Mouse (Mus musculus): ENCODE results near the gene Hoxa6.
A peak's percentile ranks its signal among the peaks of the same experiment; 100 is the strongest.

Hoxa6 gene

DNA sequence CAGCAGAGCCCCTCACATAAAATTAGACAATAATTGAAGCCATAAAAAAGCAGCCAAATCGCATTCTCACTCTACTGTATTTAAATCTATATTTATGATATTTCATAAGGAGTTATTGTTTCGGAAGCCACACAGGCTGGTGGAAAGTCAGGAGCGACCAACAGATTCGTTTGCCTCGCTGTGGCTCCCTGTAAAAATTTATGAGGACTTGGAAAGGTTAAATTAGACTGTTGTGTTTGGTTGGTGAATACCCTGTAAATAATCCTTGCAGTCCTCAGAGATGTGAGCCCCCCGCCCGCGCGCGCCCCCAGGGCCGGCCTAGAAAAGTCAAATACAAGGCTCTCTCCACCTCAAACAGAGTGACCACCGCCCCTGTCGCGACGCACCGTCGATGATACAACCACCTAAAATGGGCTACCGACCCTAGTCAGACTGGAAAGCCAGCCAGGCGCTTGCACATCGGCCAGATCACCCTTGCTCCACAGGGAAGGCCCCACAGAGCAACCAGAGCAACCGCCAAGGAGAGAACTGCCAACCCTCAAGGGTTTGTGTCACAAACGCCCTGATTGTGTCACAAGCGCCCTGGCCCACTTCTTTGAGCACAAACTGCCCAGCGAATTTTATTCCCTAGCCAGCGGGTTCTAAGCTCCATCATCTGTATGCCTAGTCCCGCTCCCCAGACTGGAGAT, 18.2 kb upstream of the Hoxa6 start:
- DNase-seq (ENCODE audit: low spot score) = no peak

DNA sequence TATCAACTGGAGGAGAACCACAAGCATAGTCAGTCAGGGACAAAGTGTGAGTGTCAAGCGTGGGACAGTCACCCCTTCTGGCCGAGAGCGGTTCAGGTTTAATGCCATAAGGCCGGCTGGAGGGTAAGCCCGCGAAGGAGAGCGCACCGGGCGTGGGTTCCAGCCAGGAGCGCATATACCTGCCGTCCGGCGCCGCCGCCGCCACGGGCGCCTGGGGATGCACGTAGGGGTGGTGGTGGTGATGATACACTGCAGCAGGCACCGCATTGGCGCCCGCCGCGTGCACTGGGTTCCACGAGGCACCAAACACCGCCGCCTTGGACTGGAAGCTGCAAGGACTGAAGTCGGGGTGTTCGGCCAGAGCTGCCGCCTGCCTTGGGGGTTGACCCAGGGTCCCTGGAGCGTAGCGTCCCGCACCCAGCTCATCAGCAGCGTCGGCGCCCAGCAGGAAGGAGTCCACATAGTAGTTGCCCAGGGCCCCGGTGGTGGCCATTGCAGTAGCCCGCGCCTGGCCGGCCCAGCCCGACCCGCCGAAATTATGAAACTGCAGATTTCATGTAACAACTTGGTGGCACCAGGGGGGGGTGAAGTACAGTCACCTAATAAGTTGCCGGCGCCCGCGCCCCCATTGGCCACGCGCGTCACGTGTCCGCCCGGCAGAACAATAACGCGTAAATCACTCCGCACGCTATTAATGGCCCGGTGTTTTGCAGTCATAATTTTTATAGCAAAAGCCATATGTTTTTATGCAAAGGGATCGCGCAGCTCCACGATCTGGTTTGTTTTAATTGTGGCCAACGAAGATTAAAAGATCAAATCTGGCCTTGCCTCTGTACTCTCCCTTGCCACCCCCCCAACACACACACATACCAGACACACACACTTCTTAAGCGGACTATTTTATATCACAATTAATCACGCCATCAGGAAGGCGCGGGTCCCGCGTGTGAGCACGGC, 17.4 kb upstream of the Hoxa6 start:
- DNase-seq (ENCODE audit: low spot score) = peak; percentile 82

DNA sequence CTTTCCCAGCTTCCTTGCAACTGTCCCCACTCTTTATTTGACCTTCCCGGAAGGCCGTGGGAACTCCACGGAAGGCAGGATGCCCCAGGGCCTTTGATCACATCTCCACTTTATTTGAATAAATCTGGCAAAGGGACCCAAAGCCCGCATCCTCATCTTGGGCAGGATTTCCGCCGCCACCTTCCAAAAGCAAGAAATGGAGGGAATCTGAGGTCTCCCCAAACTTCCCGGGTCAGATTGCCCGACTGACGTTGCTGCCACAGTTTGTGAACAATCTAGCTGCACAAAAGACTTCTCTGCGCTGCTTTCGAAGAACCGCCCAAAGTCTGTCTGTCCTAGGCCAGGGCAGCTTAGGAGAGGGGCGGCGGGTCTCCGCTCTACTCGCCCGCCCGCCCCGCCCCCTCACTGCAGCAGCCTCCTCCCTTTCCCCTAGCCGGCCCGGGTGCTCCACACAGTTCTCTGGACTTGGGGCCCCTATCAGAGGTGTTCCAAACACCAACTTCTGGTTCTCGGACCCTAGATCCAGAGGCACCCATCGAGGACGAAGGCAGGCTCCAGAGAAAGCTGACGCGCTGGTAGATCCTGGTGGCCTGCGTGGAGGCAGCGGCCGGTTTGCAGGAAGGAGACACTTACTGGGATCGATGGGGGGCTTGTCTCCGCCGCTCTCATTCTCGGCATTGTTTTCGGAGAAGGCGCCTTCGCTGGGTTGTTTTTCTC, 16.5 kb upstream of the Hoxa6 start:
- no peak for DNase-seq (ENCODE audit: low spot score)

DNA sequence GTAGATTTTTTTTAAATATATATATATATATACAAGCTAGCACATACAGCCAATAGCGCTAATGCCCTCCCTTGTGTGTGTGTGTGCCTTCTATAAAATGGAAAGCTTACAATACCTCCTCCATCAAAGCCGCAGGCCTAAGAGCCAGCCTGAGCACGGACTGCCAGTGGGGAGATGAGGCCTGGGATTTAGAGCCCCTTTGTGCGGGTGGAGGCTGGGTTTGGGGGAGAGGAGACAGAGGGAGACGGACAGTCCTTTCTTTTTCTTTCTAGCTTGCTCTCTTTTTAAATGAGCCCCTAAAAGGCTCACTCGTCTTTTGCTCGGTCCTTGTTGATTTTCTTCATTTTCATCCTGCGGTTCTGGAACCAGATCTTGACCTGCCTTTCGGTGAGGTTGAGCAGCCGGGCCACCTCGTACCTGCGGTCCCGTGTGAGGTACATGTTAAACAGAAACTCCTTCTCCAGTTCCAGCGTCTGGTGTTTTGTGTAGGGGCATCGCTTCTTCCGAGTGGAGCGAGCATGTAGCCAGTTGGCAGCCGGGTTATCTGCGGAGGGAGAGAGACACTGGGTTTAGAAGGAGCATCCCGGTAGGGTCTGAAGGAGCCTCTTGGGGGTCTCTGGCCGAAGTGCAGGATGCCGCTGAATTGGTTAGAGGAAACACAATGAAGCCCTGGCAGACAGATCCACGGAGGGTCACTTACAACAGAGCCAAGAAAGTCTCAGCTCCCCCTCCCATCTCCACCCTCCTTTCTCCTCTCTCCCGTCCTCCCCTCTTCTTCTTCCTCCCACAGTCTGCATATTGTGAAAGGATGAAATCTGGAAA, 15.6 kb upstream of the Hoxa6 start:
- no peak for DNase-seq (ENCODE audit: low spot score)

DNA sequence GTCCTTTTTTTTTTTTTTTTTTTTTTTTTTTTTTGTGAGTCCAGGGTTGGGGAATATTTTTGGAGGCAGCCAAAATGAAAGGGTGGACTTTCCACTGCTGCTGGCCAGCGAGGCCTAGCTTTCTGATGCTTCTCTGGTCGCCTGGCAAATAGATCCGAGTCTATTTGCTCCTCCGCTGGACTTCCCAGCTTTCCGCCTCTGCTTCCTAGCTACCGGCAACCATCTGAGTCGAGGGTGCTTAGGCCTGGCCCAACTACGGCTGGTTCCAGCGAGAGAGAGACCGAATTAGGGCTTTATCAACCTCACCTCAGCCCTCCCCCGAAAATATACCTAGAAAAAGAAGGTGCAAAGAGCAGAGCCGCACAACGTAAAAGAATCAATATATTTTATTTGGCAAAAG, 14.2 kb upstream of the Hoxa6 start:
- no peak for DNase-seq (ENCODE audit: low spot score)

DNA sequence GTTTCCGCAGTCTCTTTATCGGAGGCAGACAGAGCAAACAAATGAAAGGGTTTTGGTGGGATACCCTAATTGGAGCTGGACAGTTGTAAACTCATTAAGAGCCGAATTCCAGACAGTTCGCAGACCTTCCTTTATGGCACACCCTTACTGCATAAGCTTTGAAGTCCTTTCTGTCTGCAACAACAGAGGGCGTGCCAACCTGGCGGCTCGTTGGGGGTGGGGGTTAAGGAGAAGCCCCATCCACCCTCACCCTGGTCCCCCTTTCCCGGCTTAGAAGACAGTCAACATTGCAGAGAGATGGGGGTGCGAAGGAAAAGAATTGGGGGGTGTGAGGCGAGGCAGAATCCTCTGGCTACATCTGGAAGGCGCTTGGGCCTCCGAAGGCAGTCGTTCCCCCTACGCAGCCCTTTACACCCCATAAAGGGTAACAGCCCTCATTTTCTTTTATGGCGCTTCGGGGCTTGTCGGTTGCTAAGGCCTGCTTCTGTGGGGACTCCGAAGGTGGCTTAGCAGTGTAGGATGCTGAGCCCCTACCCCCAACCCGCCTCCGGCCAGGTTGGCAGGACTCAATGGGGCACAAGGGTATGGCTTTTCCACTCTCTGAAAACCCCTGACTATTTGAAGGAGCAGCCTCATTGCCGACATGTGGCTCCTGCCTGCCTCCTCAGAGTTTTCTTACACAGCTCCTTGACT, 13.6 kb upstream of the Hoxa6 start:
- no peak for DNase-seq (ENCODE audit: low spot score)

DNA sequence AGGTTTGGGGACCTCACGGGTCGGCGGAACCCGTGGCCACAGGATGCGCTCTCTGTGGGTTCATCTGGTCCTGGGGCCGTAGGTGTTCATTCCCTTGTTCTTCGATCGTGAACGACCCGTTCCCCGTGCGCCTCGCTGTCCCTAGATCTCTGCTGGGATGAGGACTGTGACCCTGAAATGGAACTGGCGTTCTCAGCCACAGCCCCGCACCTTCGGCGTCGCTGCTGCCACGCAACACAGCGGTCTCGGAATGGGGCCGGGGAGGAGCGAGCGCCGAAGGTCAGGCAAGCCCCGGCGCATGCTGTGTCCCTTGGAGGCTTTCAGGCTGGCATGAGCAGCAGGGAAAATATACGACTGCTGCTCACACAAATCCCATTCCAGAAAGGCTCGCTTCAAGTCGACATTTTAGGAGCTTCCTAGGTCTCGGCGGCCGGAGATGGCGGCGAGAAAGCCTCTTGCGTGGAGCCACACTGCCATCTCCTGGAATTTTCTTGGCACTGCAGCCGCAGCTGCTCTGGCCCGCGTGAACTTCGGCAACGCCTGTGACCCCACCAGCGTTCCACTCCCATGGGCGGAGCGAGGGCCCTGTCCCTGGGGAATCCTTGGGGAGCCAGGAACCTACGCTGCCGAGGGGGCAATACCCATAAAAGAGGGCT, 12.9 kb upstream of the Hoxa6 start, which contains the start of gene Hoxa7:
TSS of gene Hoxa7 (minus strand) at position 518 of the 656 bp plus-strand sequence.
- DNase-seq (ENCODE audit: low spot score) = peak; percentile 94

DNA sequence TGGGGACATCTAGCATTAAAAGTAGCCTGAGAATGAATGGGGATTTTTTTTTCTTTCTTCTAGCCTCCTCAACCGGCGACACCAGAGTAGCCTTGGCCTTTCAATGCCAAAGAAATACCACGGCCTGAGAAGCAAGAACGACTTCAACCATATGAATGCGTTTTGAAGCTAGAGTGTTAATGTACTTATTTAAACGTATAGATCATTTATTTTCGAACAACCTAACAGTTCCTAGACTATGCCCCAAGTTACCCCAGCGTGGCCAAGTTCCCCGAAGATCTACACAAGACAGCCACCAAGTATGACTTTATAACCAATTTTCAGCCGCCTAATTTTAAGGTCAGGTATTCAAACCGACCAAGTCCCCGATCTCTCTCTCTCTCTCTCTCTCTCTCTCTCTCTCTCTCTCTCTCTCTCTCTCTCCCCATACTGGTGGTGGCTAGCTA, 12.4 kb upstream of the Hoxa6 start:
- DNase-seq (ENCODE audit: low spot score) = no peak

DNA sequence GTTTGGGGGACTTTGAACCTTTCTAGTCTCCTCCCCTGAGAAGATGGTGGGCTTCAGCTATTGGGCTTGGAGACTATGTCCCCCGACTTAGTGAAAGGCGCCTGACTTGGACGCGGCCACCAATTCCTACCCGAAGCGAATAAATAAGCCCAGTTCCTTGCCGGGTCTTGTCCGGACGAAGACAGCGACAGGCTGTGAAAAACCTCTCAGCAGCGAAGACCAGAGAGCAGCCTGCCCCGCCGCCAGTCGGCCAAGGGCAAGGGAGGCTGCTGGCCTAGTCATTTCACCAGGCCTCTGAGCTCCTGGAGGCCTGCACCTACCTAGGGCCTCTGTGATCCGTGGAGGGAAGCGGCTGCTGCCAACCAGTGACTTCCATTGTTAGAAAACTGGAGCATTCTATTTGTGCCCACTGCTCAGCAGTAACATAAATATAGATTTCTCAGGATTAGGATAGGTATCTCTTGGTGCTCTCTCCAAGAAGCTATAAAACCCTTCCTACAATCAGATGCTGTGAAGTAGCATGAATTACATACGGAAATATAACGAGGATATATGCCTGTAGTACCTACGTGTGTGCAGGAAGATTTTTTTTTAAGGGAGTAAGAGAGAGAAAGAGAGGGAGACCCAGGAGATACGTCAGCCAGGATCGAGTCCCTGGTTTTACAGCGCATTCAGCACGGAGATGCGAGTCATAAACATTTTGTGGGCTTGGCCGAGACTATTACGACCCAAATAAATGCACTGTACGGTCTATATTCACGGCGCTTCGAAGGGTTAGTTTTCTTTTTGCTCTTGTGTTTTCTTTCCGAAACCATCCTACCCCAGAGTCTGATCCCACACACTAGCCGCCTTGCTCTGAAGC, 11.7 kb upstream of the Hoxa6 start:
- DNase-seq (ENCODE audit: low spot score) = no peak

DNA sequence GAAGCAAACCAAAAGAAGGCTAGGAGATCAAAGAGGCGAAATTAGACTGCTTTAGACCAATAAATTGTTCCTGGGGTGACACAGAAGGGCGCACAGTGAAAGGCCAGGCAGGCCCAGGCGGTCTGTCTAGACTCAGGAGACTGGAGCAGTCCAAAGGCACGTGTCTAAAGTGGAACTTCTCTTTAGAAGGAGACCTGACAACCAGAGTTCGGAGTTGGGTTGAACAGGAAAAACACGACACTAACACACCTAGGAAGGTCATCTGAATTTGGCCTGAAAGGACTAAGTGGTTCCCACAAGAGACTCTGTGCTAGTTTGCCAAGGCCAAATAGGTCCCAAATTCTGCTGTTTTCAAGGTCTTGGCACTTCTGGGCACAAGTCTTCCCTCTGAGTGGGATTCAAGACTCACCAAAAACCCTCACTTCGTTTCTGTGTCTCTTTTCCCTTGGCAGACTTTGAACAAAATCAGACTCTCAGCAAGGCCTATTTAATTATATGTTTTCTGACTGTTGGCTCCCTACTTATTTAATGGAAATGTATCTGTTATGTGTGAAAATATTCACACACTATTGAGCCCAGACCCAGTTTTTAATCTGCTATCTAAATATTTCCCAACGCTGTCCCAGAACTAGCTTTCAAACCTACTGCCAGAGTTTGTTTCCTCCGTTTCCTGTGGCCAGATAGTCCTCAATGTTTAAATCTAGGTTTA, 10.9 kb upstream of the Hoxa6 start:
- no peak for DNase-seq (ENCODE audit: low spot score)

DNA sequence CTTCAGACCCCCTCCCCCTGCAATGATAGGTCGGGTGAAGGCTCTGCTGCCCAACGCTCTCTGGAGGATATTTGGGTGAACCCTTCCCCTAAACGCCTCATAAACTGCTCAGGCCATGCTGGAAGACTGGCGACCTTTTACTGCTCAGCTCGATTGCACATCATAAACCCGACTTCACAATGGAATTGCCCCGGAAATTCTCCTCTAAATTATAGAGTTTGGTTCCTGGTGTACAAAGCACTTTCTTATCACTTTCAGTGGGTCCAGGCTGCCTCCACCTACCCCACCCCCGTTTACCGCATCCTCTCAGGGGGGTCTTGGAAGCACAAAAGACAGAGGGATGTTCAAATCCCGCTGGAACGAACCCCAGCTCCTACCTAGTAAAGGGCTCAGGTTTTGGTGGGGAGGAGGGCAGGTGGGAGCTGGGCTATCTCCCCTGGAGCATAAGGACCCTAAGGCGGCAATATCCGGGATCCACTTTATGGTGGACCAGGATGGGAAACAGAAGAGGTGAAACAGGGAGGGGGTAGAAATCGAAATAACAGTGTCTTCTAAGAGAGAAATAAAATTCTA, 10.2 kb upstream of the Hoxa6 start:
- DNase-seq (ENCODE audit: low spot score) = no peak

DNA sequence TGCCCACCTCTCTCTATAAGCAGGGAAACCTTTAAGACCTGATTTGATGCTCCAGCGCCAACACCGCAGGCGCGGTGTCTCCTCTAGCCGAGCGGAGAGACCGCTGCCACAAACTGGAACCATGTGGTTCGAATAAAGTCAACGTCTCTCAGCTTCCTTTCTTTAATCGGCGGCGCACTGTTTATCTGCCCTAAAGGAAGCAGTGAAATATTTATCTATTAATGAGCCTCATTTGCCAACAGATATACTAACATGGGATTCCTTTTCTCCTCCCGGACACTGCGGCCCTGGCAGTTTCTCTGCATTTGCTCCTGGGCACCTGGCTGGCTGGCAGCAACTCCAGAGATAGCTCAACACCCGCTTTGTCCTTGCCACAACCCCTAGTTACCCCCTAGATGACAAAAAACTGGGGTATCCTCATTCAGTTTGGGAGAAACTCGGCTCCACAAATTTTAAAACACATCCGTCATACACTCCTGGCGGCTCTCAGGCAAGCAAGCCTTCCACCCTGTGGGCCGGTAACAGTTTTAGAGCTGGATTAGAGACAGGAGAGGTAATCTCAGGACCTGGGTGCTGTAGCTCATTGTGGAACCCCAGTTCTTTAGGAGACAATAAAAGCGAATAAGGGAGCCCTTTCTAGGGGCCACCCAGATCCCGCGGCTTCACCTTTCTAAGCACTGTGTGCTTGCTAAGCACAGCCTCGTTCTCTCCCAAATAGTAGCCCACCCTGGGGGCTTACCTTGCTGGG, 9.5 kb upstream of the Hoxa6 start:
- DNase-seq (ENCODE audit: low spot score) = no peak

DNA sequence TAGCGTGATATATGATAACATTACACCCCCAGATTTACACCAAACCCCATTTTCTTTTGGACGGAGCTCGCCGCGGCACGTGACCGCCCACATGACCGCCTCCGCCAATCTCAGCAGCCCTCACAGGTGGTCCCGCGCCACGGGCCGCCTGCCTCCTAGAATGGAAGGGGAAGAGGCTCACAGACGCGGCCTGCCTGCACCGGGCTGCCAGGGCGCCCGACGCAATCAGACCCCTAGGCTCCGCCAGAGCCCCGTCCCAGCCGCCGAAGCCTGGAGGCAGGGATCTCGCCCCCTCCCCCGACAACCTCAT, 8.9 kb upstream of the Hoxa6 start:
- DNase-seq (ENCODE audit: low spot score) = peak; percentile 91

DNA sequence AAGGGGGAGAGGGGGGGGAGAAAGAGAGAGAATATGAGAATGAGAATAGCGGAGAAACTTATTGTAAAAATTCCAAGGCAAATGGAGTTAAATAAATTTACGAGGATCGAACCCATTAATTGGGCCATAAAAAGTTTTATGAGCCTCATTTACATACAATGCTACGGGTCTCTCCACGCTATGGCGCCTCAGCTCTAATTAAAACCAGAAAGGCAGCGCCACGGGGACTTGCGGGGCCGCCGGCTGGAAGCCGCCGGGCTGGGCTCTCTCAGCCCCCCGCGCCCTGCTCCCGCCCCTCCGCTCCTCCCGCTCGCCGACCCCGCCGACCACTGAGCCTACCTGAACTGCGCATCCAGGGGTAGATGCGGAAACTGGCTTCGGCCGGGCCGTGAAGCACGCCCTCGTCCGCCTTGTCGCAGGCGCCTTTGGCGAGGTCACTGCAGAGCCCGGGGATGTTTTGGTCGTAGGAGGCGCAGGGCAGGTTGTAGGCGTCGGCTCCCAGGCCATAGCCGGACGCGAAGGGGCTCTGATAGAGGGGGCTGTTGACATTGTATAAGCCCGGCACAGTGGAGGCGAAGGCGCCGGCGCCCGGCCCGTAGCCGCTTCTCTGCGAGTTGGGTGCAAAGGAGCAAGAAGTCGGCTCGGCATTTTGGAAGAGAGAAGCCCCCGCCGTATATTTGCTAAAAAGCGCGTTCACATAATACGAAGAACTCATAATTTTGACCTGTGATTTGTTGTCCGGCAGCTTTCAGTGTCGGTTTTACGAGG, 8.4 kb upstream of the Hoxa6 start:
- DNase-seq (ENCODE audit: low spot score) = no peak

DNA sequence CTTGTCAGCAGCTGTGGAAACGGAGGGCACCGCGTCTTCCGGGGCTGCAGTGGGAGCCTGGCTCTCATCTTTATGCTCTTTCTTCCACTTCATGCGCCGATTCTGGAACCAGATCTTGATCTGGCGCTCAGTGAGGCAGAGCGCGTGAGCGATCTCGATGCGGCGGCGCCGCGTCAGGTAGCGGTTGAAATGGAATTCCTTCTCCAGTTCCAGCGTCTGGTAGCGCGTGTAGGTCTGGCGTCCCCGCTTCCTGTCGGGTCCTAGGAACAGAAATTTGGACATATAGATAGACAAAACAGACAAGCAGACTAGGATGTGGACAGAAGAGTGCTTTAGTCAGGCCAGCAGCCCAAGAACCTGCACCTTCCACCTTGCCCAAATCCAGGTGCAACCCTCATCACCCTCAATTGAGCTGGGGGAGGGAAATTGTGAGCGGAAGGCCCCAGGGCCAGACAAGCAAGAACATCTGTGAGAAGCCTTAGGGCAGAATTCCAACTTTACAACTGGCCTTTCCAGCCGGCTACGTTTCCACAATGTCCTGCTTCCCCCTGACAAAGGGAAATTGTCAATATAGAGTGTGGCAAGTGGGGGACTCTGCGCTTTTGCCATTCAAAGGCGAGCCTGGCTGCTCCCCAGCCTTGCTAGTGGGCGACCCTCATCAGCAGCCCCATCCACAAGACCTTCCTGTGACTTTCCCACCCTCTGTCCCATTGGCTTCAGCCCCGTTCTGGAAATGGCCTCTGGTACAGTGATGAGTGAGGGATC, 7.4 kb upstream of the Hoxa6 start:
- DNase-seq (ENCODE audit: low spot score) = no peak

DNA sequence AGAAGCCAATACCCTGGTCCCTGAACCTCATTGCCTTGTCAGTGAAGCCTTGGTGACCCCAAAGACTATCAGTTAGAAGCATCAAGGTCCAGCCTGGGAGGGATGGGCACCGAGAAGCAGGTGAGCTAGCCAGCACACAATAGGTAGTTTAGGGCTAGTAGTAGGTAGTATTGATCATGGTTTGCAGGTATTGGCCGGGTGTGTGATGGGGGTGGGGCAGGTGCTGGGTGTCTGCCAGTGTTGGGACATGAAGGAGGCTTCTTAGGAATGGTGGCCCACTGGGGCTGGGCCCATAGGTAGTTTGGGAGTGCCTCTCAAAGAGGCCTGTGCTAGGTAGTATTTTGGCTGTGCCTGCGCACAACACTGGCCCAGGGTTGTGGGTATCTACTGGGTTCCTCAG, 6.5 kb upstream of the Hoxa6 start:
- no peak for DNase-seq (ENCODE audit: low spot score)
